23 mouse cellular contexts compared by ENCODE assay signal in the genomic region with DNA sequence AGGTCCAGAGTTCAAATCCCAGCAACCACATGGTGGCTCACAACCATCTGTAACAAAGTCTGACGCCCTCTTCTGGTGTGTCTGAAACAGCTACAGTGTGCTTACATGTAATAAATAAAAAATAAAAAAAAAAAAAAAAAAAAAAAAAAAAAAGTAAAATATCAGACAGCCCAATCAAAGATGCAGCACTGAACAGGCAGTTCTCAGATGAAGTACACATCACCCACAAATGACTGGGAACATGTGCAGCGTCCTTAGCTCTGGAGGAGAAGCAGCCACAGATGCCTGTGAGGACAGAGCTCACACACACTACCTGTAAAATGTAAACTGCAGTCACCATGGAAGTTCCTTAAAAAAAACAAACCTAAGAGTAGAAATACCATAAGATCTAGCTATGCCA.
"Had no signal": no experiment of that assay in that cellular context is flagged by ENCODE, and none has a peak within 500 bp of the region (broad histone marks: within the 10 kb centered on the region; RNA-seq: fewer than 3 reads in every experiment).

No protein-coding gene starts in this region.

- H3K4me3 ChIP-seq: lung, embryonic 15.5 days; megakaryocyte, embryonic 14.5 days; midbrain, embryonic 10.5 days; midbrain, embryonic 12.5 days; myocyte; neural tube, embryonic 13.5 days; neural tube, embryonic 15.5 days had no signal

- H3K27ac ChIP-seq: lung, embryonic 15.5 days; macrophage; midbrain, embryonic 10.5 days; midbrain, embryonic 12.5 days; neural tube, embryonic 13.5 days; neural tube, embryonic 15.5 days had no signal

- ATAC-seq: liver, postnatal 0 days; lung, postnatal 0 days; midbrain, embryonic 16.5 days had no signal

- DNase-seq: liver, postnatal 0 days; lung, adult 2 months; lung, postnatal 14 days; lung, postnatal 36 days; midbrain, embryonic 14.5 days; retina, postnatal 1 day; right cerebral cortex, adult 18-20 months; right cerebral cortex, postnatal 25 days; right cerebral cortex, postnatal 4 days; spleen, adult 18-20 months; thymus, adult 18-20 months; thymus, postnatal 14 days; thymus, postnatal 36 days had no signal
